Mouse (Mus musculus): ENCODE results near the gene 4930402F06Rik.

4930402F06Rik gene

DNA sequence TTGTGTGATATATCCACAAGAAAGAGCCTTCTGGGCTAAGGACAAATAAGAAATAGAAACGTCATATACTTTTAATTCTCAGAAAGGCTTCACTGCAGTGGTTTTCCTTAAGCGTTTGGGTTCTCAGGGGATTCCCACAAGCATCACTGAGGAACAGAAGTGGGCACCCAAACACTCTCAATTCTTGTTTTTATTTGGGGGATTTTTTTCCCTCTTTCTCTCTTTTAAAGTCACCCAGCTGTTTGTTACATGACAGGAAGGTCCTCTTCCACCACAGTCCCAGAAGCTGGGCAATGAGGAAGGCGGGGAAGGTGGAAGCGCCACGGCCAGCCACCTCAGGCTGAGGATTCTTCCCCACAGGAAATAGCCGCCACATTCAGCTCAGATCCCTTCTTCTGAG lies 19.5 kb upstream of the 4930402F06Rik start:
- no peak for DNase-seq

- no peak for DNase-seq
Observed at GRCm38 (mm10) chr2:35412810-35413209, 15.8 kb upstream of the 4930402F06Rik start.

- no peak for DNase-seq
Observed at GRCm38 (mm10) chr2:35412246-35412645, 15.3 kb upstream of the 4930402F06Rik start.

DNA sequence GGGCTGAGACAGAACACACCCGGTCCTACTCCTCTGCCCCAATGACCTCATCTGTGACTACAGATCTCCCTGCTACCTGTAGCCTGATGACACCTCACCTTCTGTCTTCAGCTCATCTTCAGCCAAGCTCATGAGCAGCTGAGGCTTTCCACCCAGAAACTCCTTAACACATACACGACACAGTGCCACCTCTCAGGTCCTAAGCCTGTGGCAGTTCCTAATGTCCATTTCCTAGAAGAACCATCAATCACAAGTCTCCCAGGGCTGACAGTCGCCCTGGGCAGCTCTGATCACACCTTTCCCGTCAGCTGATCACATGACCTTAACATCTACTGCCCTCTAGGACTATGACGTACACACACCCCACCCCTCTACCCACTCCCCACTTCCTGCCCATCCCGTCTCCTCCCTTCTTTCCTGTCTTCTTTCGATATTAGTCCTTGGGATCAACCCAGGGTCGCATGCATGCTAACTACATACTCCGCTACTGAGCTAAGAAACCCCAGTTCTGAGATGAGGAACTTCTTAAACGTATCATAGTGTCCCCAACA lies 14.7 kb upstream of the 4930402F06Rik start:
- DNase-seq: no peak

DNA sequence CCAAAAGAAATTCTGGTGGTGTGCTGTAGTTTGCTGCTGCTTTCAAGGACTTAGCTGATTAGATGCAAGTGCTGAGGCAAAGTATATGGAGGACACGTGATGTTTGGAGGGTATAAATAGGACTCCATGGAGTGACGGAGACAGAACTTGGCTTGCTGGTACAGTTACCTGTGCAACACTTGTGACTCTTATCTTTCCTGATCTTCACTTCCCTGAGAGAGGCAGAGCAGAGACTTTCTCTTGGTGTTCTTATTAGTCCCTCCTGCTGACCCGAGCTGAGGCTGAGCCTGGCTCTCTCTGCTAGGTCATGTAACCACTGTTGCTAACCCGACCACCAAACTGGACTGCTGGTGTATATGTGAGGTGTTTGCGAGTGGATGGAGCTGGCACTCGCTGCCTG lies 12.5 kb upstream of the 4930402F06Rik start:
- no peak for DNase-seq

- no peak for DNase-seq
Observed at GRCm38 (mm10) chr2:35408409-35409110, 11.6 kb upstream of the 4930402F06Rik start.

- no peak for DNase-seq
Observed at GRCm38 (mm10) chr2:35407878-35408277, 10.9 kb upstream of the 4930402F06Rik start.

DNA sequence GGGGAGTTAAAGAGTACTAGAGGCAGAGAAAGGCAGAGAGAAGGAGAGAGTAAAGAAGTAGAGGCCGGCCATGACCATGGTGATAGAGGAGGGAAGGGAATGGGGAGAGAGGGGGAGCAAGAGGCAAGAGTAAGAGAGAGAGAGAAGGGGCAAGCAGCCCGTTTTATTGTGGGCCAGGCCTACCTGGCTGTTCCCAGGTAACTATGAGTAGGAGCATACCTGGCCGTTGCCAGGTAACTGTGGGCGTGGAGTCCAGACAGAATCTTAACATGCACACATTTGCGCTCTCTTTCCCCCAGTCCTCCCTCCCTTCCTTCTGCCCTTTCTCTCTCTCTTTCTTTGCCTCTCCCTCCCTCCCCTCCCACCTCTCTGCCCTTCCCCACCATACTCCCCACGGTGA lies 10.3 kb upstream of the 4930402F06Rik start:
- no peak for DNase-seq

- DNase-seq: no peak
Observed at GRCm38 (mm10) chr2:35406611-35407010, 9.6 kb upstream of the 4930402F06Rik start.

DNA sequence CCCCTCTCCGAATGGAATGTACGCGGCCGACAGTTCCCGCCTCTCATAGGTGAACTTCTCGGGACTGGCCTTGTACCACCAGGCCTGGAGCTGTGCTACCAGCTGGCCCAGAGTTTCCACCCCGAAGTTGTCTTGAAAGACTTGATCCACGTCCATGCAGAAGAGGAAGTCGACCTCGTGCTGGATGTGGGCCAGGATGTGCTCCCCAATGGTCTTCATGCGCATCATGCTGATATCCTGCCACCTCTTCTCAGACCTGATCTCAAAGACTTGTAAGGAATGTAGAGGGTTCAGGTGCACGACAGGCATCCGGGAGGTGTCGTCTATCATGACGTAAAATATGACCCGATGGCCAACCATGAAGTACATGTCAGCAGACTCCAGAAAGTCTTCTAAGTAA lies 5.4 kb upstream of the 4930402F06Rik start:
- DNase-seq: no peak

DNA sequence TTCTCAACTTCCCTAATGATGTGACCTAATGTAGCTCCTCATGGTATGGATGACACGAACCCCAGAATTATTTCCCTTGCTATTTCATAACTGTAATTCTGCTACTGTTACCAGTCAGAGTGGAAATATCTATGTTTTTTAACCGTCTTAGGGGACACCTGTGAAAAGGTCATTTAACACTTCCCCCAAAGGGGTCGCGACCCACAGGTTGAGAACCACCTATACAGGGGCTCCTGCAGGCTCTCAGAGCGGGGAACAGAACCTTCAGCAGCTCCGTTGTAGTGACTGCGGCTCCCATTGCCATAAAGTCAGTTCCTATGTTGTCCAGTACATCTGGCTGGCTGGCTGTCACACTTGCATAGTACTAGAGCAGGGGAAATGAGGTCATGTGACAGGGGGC lies 3.8 kb upstream of the 4930402F06Rik start:
- DNase-seq: no peak

- DNase-seq: no peak
Observed at GRCm38 (mm10) chr2:35398184-35398828, 1.3 kb upstream of the 4930402F06Rik start.

DNA sequence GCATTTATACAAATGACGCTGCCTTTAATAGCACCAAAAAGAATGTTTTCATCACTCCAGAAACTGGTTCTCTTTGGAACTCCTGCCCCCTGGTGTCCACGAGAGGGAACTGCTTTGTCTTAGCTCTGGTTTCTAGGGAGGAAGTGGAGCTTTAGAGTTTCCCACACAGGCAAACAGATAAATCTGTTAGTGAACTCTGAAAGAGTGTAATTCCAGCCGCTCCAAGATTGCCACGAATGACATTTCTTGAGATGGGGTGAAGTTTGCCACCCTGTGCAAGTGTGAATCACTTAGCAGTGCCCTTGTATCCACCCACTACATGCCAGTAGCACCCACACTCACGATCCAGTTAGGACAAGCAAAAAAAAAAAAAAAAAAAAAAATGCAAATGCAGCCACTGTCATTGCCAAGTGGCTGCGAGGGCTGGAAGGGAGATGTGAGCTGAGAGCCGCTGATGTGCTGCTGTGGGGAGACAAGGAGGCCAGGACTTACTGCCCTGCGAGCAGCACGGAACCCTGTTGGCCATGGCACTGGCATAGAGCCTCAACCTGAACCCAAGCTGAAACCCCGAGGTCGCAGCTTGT lies 707 bp upstream of the 4930402F06Rik start:
- peak; percentile 71 for DNase-seq

- no peak for DNase-seq
Observed at GRCm38 (mm10) chr2:35385441-35385871, 11.5 kb downstream of the 4930402F06Rik start.

- no peak for DNase-seq
Observed at GRCm38 (mm10) chr2:35379306-35379705, 17.7 kb downstream of the 4930402F06Rik start.

- DNase-seq: no peak
Observed at GRCm38 (mm10) chr2:35377600-35377999, 19.4 kb downstream of the 4930402F06Rik start.

DNA sequence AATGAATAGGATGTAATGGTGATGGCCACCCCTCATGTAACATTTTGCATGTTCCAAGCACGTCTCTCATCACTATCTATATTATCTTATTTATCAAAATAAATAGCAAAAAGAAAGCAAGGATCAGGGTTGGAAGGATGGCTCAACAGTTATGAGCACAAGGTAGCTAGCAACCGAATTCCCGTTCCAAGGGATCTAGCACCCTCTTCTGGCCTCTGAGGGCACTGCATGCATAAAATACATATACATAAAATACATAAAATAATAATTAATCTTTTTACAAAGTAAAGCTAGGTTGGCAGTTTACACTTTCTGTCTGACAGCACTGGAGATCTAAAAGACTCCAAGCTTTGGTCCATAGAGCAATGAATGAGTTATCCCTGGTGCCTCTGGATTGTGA lies 24.0 kb downstream of the 4930402F06Rik start:
- peak; percentile 19 for DNase-seq

DNA sequence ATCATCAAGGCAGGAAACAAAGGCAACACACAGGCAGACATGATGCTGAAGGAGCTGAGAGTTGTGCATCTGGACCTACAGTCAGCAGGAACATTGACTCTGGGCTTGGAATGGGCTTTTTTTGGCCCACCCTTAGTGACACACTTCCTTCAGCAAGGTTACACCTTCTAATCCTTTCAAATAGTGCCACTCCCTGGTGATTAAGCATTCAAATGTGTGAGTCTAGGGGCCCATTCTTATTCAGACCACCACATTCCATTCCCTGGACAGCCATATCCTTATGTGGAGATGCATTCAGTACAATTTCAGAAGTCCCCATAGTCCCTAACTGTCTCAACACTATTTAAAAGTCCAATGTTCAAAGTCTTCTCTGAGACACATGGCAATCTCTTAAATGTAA lies 26.3 kb downstream of the 4930402F06Rik start:
- no peak for DNase-seq

GRCm38 (mm10) chr2:35367629-35368028 lies 29.3 kb downstream of the 4930402F06Rik start, which contains the start of gene 4930568D16Rik:
TSS of gene 4930568D16Rik (minus strand) at chr2:35367729.
- DNase-seq: no peak

DNA sequence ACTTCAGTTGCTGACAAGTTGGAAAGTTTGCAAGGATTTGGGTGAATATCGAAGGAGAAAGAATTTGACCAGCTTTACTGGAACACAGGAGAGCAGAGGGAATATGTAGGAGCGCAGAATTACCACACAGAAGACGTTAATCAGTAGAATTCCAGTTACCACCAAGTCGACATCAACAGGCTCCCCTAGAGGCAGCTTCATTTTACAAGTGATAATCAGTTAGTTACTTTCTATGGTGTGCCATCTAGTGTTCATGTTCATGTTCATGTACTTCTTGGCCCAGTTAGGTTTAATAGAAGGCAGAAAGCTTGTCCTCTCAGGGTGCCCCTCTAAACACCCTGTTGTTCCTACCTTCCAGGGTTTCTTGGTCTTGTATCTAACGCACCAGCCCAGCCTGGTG lies 47.8 kb downstream of the 4930402F06Rik start:
- no peak for DNase-seq

DNA sequence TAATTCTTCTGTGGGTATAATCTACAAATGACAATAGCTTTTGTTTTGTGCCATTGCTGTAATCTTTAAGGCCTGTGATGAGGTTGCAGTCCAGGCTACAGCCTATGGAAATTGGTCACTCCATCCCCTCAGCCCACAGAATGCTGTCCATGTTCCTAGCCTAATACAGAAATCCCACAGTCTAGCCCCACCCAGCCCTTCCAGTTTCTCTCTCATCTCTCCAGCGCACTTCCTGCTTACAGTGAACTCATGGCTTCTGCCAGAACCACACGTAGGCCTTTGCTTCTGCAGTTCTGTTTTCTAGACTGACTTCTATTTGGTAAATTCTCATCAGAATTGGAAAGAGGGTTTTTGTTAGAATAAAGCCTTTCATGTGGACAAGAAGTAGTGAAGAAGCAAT lies 51.0 kb downstream of the 4930402F06Rik start:
- DNase-seq: no peak

GRCm38 (mm10) chr2:35342605-35343004 lies 54.4 kb downstream of the 4930402F06Rik start:
- no peak for DNase-seq

- DNase-seq: no peak
Observed at GRCm38 (mm10) chr2:35338707-35339106, 58.3 kb downstream of the 4930402F06Rik start.

DNA sequence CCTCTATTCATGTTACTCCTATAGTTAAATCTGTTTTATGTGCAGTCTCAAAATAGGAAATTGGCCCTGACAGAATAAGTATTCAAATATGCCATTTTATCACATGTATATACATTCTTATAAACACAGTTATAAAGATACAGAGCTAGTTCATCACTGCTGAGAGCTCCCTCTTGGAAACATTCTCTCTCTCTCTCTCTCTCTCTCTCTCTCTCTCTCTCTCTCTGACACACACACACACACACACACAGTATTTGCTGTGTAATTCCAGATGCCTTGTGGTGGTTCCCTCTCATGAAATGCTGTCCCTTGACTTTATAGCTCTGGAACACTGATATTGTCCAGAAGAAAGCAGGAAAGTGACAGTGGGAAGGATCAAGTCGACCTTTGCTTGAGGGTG lies 58.9 kb downstream of the 4930402F06Rik start:
- DNase-seq: no peak

All from kidney, adult 18-20 months (tissue).